Mouse (Mus musculus) lung, embryonic 14.5 days (tissue): ENCODE data around the gene Scgb1a1. TPM values are rescaled to one million over a fixed set of nuclear protein-coding genes. Genes with fewer than 3 reads are reported as not detected.
"Not testable (repeated sequence)": the region's sequence is repeated elsewhere in the genome, so short reads cannot be mapped to it uniquely, and the experiment has no call there.

Experiments
- ATAC-seq: fragments of 200-750 bp; cut with Nextera tagmentation; 2 replicates; pipeline ENCODE4 v1.8.0; 2017; ENCODE audit warnings: mild to moderate bottlenecking, moderate TSS enrichment, moderate library complexity; ENCODE audit not compliant: insufficient read depth
- DNase-seq: peaks from one replicate; pipeline ENCODE4 v3.0.0-alpha.2; 2015
- H3K27ac ChIP-seq: fragments of 300-500 bp; sonication (generic); 2 replicates; pipeline ENCODE4 v1.5.1; 2014; ENCODE audit warnings: low read depth, mild to moderate bottlenecking, moderate library complexity
- H3K27me3 ChIP-seq: fragments of 300-500 bp; sonication (generic); 2 replicates; pipeline ENCODE4 v1.6.1; 2014; ENCODE audit warnings: low read length, control low read depth; ENCODE audit not compliant: insufficient read depth
- H3K36me3 ChIP-seq: fragments of 300-500 bp; sonication (generic); 2 replicates; pipeline ENCODE4 v1.6.1; 2014; ENCODE audit warnings: control low read depth; ENCODE audit not compliant: insufficient read depth
- H3K4me1 ChIP-seq: fragments of 300-500 bp; sonication (generic); 2 replicates; pipeline ENCODE4 v1.6.1; 2014; ENCODE audit warnings: antibody characterized with exemption, control low read depth; ENCODE audit not compliant: insufficient read depth
- H3K4me2 ChIP-seq: fragments of 300-500 bp; sonication (generic); 2 replicates; pipeline ENCODE4 v1.6.1; 2014; ENCODE audit warnings: mild to moderate bottlenecking
- H3K4me3 ChIP-seq: fragments of 300-500 bp; sonication (generic); 2 replicates; pipeline ENCODE4 v1.5.1; 2014; ENCODE audit warnings: low read depth, low read length
- H3K9ac ChIP-seq: fragments of 300-500 bp; sonication (generic); 2 replicates; pipeline ENCODE4 v1.6.1; 2014
- H3K9me3 ChIP-seq: fragments of 300-500 bp; sonication (generic); 2 replicates; pipeline ENCODE4 v1.6.1; 2016; ENCODE audit warnings: low read depth, low read length, control low read depth
- CTCF ChIP-seq: IDR thresholded peaks from 2 replicates; pipeline ENCODE4 v1.5.1; 2016; ENCODE audit warnings: antibody characterized with exemption, low read depth
- WGBS: fragments of 180-500 bp; shearing (Covaris S2); extraction: QIAGEN DNeasy Blood & Tissue Kit; methylation state at CpG from one replicate; pipeline ENCODE4 v1.1.7; 2014; 5-methylcytosine and 5-hydroxymethylcytosine counted together
- polyA plus RNA-seq: library from polyadenylated mRNA; unstranded; fragments of >200 nt; fragmentation: Nextera tagmentation; extraction: Ambion mirVana; gene quantifications from 2 replicates; pipeline ENCODE4 v1.2.1, GENCODE M21; 2014

The Scgb1a1 gene
- polyA plus RNA-seq, 1 experiment from 2014 or later = not detected

DNA sequence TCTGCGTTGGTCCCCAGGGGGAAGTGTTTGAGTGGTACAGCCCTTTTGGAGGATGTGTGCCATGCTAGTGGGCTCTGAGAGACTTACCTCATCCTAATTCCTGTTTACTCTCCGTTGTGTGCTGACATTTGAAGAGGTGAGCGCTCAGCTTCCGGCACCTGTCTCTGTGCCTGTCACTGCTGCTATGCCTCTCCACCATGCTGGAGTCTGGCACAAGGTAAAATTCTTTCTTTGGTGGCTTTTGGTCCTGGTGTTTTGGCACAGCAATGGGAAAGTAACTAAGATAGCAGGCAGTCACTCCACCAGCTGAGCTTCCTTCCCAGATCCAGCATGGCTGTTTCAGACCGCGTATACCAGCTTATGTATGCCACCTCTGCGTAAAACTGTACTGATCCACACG lies 12.0 kb upstream of the Scgb1a1 start:
- H3K9ac ChIP-seq = no peak overlapping the region
- no peaks in the 10 kb centered on the region for H3K9me3 ChIP-seq
- H3K27ac ChIP-seq = no peak overlapping the region
- H3K4me1 ChIP-seq = no peaks in the 10 kb centered on the region
- H3K4me2 ChIP-seq = no peak overlapping the region
- no peaks in the 10 kb centered on the region for H3K27me3 ChIP-seq
- no peak overlapping the region for H3K4me3 ChIP-seq
- H3K36me3 ChIP-seq = no peaks in the 10 kb centered on the region
- ATAC-seq = no peak
- DNase-seq = no peak
- no peak for TF ChIP-seq CTCF
- 74% methylated on average over 8 of the region's 8 CpGs for WGBS

DNA sequence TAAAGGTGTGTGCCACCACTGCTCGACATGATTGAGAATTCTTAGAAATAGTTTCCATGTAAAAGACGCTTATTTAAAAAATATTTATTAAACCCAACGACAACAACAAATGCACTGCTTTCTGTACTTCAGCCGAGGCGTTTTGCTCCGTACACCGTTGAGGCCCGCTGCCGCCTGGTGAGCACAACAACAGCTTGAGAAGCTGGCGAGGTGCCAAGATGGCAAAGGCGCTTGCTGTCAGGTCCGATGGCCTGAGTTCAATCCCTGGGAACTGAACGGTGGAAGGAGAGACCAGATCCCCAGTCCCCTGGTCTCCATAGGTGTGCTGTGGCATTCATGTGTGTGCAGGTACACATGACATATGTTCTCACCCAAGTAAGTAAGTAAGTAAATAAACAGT lies 9.7 kb upstream of the Scgb1a1 start:
- WGBS = 77% methylated on average over 13 of the region's 13 CpGs
- Histone ChIP-seq H3K9me3 (no peaks in the 10 kb centered on the region), H3K36me3 (no peaks in the 10 kb centered on the region), H3K27ac (no peak overlapping the region), H3K4me3 (no peak overlapping the region), H3K4me1 (no peaks in the 10 kb centered on the region), H3K9ac (no peak overlapping the region), H3K27me3 (no peaks in the 10 kb centered on the region), H3K4me2 (no peak overlapping the region)
- ATAC-seq (no peak), DNase-seq (peak; percentile 42)
- no peak for TF ChIP-seq CTCF

DNA sequence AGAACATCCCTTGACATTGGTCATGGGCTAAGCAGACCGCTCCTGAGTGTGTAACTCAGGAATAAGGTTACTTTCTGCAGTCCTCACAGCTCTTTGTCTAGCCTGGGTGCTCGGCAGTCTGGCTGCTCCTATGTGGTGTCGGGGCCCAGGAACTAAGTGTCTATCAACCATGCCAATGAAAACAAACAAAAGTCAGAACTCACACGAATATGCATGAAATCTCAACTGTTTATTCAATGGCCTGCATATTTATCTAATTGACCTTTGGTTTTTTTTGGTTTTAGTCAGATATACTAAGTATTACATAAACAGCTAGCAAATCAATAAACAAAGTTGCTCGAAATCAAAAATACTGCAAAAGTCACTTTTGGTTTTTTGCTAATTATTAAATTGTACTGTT lies 7.4 kb upstream of the Scgb1a1 start:
- WGBS = 42% methylated on average over 5 of the region's 5 CpGs
- Histone ChIP-seq H3K27ac (no peak overlapping the region), H3K4me1 (no peaks in the 10 kb centered on the region), H3K4me3 (no peak overlapping the region), H3K9me3 (no peaks in the 10 kb centered on the region), H3K4me2 (no peak overlapping the region), H3K36me3 (no peaks in the 10 kb centered on the region), H3K27me3 (no peaks in the 10 kb centered on the region), H3K9ac (no peak overlapping the region)
- ATAC-seq (no peak), DNase-seq (no peak)
- no peak for TF ChIP-seq CTCF

DNA sequence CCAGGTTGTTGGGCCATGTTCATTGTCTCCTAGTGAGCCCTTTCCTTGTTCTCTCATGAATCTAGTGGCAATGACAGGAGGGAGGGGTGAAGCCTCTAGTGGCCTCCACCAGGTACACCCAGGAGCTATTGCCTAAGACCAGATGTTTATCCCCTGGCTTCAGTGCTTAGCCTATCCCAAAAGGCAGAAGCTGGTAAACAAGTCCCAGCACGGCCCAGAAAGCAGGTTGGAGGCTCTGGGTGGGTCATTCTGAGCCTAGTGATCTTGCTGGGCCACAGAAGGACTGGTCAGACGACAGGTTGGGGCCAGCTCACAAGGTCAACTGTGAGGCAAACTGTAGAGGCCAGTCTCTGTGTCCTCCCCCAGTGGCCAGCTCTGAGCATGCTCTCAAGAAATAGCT lies 3.0 kb upstream of the Scgb1a1 start:
- no peak overlapping the region for H3K4me3 ChIP-seq
- no peaks in the 10 kb centered on the region for H3K36me3 ChIP-seq
- ATAC-seq (no peak), DNase-seq (no peak)
- no peaks in the 10 kb centered on the region for H3K4me1 ChIP-seq
- H3K9ac ChIP-seq = no peak overlapping the region
- H3K27me3 ChIP-seq = no peaks in the 10 kb centered on the region
- TF ChIP-seq CTCF = no peak
- no peak overlapping the region for H3K4me2 ChIP-seq
- no peaks in the 10 kb centered on the region for H3K9me3 ChIP-seq
- no peak overlapping the region for H3K27ac ChIP-seq
- WGBS = 47% methylated on average over 2 of the region's 2 CpGs

DNA sequence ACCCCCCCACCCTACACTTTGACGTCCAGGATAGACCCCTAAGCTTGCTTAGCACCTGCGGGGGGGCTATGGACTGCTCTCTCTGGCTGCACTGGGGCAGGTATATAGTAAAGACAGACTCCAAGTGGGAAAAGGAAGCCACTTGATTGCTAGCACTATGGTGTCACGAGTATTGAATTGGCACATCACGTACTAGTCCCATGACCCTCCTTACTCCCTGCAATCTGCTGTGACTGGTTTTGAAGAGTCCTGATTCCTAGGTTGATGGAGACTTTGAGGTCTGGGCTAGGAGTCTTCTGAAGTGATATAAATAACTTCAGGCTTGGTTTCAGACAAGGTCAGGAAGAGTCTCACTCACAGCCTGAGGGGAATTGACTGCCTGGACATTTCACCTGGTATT lies 2.4 kb upstream of the Scgb1a1 start:
- Histone ChIP-seq H3K4me3 (no peak overlapping the region), H3K9ac (no peak overlapping the region), H3K9me3 (no peaks in the 10 kb centered on the region), H3K4me1 (no peaks in the 10 kb centered on the region), H3K36me3 (no peaks in the 10 kb centered on the region), H3K27ac (no peak overlapping the region), H3K27me3 (no peaks in the 10 kb centered on the region), H3K4me2 (no peak overlapping the region)
- DNase-seq (no peak), ATAC-seq (no peak)
- TF ChIP-seq CTCF = no peak
- 67% methylated on average over 4 of the region's 4 CpGs for WGBS

DNA sequence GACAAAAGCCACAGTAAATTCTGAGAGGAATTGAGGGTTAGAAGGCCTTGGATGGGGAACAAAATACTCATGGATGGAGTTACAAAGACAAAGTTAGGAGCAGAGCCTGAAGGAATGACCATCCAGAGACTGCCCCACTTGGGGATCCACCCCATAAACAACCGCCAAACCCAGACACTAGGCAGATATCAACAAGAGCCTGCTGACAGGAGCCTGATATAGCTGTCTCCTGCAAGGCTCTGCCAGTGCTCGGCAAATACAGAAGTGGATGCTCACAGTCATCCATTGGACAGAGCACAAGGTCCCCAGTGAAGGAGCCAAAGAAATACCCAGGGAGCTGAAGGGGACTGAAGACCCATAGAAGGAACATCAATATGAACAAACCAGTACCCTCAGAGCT lies 3.9 kb downstream of the Scgb1a1 start:
- not testable (repeated sequence) for H3K27me3 ChIP-seq, H3K9me3 ChIP-seq, H3K9ac ChIP-seq, DNase-seq, H3K4me2 ChIP-seq, H3K4me1 ChIP-seq, ATAC-seq, H3K27ac ChIP-seq, H3K36me3 ChIP-seq, H3K4me3 ChIP-seq
- WGBS = 42% methylated on average over 2 of the region's 2 CpGs

DNA sequence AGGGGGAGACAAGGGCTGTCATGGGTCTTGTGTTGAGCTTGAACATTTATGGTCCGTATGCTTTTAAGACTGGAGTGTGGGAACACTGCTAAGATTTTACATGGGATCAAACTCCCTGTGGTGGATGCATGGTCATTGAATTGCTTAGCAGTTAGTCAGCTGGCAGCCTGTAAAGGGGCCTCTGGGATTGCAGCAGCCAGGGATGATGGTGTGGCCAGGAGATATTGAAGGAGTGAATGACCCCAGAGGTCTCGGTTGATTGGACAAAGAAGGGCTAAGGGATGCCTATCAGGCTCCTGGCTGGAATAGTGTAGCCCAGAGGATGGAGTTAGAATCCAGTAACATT lies 4.8 kb downstream of the Scgb1a1 start:
- no peaks in the 10 kb centered on the region for H3K27me3 ChIP-seq
- no peak overlapping the region for H3K4me3 ChIP-seq
- H3K36me3 ChIP-seq = no peaks in the 10 kb centered on the region
- H3K9ac ChIP-seq = peak overlapping the region; percentile 42
- WGBS = 84% methylated on average over 2 of the region's 2 CpGs
- H3K4me1 ChIP-seq = no peaks in the 10 kb centered on the region
- DNase-seq (no peak), ATAC-seq (0 out of 2 replicates have a peak, but pooled peaks have one; percentile 5)
- H3K4me2 ChIP-seq = peak overlapping the region; percentile 45
- no peak overlapping the region for H3K27ac ChIP-seq
- no peaks in the 10 kb centered on the region for H3K9me3 ChIP-seq
- no peak for TF ChIP-seq CTCF
